Mouse (Mus musculus) naive thymus-derived CD4-positive, alpha-beta T cell, adult 2 months (primary cell): ENCODE measurements around the gene Vezt.
A peak's percentile ranks its signal among the peaks of the same experiment; 100 is the strongest.

Source experiments
- DNase-seq: peaks from one replicate; pipeline ENCODE4 v3.0.0-alpha.2; 2011; ENCODE audit warnings: low read depth

The Vezt gene

GRCm38 (mm10) chr10:94037596-94037995 is 2.0 kb upstream of the Vezt start:
- peak; percentile 19 for DNase-seq

DNA sequence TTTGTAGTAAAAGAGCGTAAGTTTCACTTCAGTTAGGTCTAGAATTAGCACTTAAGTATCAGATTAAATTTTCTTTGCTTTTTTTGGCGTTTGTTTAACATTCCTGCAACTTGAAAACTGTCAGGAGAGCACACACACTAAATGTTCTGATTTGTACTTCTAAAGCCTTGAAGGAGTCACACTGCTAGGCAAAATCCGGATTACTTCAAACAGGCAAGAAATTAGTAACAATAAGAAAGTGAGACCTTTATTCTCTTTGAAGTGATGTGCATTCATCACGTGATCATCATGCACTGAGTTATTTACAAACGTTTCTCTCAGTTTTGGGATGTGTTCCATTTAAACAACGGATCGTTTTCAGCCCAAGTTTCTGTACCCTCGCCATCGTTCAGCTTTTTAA is 1.6 kb upstream of the Vezt start:
- DNase-seq: peak; percentile 53

GRCm38 (mm10) chr10:94036375-94036758 is 750 bp upstream of the Vezt start:
- no peak for DNase-seq

- DNase-seq: no peak
Observed at GRCm38 (mm10) chr10:94034876-94035657, 550 bp downstream of the Vezt start.

DNA sequence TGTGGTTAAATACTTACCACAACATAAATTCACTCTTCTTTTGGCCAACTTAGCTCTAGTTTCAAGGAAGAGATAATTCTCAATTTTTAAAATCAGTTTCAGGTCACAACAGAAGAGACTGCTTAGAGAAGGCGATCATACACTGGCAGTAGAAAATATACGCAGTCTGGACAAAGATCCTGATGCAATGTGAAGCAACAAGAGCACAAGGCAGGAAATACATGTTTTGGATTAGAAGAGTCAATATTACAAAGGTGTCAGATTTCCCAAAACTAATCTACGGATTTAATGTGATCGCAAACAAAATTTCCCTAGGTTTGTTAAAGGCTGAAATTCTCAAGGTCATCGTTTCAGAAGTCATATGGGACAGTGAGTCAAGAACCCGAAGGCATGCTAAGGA is 4.5 kb downstream of the Vezt start:
- DNase-seq: no peak

- no peak for DNase-seq
Observed at GRCm38 (mm10) chr10:94028493-94028892, 7.1 kb downstream of the Vezt start.

DNA sequence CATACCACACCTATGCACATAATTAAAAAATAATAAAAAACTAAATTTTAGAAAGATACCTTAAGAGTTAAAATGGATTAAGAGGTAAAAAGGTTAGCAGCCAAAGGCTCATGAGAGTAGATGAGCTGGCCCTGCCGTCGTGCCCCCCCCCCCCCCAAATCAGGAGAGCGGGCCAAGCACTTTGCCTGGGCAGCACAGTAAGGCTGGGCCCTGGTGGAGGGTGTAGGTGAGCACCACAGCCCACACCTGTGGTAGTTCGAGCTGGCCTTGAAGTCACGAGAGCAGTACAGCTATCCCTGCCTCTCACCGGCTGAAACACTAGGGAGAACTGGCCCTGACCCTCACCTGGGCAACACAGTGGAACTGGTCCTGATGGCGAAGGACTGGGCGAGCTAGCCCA is 10.5 kb downstream of the Vezt start:
- no peak for DNase-seq

DNA sequence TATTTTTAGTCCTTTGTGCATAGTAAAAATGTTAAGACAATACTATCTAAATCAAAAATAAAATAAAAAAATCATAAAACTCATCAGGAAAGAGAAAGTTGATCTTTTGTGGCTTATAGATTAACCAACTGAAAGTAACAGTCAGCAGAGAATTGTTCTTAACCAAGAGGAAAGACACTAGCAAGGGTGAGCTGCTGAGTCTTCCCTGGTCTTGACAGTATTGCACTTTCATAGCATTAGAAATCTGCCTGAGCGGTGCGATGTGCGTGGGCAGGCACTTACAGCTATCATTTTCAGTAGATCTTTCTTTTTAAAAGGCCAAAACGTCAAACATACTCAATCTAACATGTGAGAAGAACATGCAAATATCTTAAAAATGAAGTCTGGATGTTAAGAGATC is 14.6 kb downstream of the Vezt start:
- no peak for DNase-seq

- DNase-seq: no peak
Observed at GRCm38 (mm10) chr10:94020587-94020986, 15.0 kb downstream of the Vezt start.

DNA sequence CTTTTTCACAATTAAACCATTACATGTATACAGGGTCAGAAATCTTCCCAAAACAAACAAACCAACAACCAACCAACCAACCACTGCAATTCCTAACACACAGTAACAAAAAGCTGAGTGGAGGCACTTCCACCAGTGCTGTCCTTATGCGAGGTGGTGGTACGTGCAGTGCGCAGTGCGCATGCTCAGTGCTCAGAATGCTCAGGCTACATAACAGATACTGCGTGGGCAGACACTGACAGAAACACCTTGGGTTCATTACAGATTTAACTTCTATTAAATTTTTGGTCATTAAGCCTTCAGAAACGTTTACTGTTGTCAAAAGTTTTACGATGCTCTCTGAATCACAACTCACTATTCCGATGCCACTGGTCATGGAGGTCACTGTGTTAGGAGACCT is 18.2 kb downstream of the Vezt start:
- no peak for DNase-seq

DNA sequence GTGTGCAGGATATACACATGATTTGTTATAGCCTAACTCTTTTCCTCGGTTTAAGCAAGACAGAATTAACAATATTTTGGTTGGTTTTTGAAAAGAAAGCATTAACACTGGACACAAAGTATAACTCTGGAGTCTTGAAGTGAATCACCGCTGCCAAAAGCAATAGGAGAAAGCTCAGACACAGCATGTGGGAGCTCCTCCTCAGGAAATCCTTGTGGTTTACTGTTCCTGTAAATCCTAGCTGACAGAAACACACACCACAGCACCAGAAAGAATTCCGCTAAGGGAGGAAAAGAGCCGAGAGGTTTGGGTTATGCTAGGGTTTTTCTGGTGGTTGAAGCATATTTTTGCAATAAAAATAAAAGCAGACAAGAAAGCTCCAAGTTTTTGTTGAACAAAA is 21.4 kb downstream of the Vezt start:
- no peak for DNase-seq

DNA sequence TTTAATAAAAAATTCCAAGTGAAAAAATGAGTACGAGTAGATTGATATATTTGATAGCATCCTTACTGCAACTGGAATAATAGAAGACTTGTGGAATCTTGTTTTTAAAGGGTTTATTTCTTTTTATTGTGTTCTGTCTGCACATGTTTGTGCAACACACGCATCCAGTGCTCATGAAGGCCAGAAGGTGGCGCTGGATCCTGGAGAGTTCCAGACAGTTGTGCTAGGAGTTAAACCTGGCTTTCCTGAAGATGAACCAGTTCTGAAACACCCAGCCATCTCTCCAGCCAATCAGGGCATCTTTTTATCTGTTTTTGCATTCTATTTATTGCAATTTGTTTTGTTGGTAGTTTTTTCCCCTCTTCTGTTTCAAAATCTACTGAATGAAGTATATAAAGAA is 22.4 kb downstream of the Vezt start:
- peak; percentile 65 for DNase-seq

DNA sequence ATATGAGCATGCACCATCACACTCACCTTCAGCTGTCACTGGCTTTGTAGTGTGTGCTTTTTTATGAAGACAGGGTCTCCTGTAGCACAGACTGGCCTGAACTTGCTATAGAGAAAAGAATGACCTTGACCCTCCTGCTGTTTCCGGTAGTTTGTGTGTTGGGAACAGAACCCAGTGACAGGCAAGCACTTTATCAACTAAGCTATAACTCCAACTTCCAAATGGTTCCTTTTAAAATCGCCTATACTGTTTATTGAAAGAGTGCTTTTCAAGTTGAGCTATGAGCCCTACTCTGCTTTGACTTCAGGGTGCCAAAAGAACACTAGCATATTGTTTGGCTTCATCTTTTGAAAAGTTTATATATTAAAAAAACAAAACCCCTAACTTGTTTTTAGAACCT is 24.6 kb downstream of the Vezt start:
- no peak for DNase-seq

DNA sequence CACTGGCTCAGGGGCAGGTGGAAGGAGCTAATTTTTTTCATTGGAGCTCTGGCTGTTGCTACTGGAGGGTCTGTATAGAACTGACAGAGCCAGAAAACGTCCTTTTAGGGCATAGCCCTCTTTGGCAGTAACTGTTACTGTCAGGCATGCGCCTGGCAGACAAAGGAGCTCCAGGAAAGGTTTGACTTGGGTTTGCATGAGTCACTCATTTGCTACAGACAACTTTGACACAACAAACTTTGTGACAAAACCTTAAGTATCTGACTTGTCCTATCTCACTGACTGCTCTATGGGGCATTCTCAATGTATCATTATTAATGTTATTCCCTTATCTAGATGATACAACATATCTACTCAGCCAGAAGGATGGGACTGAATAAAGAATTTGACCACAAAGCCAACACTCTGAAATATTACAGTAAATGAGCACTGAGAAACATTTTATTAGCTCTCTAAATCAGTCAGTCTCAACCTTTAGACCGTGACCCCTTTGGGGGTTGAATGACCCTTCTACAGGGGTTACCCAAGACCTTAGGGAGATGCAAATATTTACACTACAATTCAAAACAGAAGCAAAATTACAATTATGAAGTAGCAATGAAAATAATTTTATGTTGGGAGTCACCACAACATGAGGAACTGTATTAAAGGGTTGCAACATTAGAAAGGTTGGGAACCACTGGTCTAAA is 25.5 kb downstream of the Vezt start:
- no peak for DNase-seq

DNA sequence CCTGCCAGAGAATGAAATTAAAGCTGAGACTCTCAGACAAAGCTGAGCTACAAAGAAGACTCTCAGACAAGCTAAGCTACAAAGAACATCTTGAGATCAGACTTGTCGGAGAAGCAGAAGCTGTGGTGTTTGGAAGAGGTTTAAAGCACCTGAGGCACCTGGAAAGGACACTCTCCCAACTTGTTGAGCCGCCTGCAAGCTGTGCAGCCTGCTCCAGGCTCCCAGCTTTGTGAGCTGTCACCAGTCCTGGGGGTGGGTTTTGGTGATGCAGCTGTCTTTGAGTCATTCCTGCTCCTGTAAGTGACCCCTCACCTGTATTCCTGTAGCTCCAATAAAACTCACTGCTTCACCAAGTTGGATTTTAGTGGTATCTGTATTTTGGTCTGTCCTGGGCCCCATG is 27.3 kb downstream of the Vezt start:
- no peak for DNase-seq

DNA sequence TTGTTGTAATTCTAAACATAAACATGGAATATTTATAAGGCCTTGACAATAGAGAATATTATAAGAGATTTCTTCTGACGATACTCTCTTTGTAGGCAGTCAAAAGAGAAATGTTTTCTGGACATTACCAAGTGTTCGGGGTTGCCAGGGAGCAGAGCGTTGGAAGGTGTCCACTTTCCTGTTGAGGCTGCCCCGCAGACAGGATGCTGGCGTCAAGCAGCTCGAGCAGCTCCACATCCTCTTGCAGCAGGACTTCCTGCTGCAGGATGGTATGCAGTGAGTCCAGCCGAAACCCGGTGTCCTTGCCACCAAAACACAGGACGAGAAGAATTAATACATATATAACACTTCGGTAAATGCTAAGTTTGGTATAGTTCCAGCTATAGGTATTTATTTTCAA is 35.4 kb downstream of the Vezt start:
- no peak for DNase-seq

GRCm38 (mm10) chr10:93999357-93999756 is 36.3 kb downstream of the Vezt start:
- no peak for DNase-seq

DNA sequence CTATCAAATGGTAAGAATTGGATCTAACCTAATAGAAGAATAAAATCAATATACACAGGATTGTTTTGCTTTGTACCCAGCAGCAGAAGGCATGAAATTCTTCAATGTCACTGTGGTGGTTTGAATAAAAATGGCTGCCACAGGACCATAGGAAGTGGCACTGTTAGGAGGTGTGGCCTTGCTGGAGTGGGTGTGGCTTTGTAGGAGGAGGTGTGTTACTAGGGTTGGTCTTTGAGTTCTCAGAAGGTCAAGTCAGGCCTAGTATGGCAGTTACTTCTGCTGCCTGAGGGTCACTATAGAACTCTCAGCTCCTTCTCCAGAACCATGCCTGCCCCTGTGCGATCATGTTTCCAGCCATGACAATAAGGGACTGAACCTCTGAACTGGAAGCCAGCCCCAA is 40.5 kb downstream of the Vezt start:
- no peak for DNase-seq

DNA sequence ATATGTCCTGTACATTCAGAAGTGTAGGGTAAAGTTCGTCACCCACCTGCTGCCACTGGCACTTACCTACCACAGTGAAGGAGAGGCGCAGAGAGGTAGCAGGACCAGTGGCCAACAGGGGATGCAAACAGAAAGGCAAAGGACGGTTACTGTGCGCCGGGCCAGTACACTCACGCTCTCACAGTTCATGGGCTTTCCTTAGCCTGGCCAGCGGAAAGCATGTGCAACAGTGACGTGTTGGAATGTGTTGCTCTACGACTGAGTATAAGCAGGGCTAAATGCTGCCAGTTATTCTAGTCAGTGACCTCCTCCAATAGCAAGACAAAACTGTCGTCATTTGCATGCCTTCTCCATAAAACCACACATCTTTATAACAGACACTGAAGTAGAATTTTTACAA is 41.5 kb downstream of the Vezt start:
- no peak for DNase-seq

DNA sequence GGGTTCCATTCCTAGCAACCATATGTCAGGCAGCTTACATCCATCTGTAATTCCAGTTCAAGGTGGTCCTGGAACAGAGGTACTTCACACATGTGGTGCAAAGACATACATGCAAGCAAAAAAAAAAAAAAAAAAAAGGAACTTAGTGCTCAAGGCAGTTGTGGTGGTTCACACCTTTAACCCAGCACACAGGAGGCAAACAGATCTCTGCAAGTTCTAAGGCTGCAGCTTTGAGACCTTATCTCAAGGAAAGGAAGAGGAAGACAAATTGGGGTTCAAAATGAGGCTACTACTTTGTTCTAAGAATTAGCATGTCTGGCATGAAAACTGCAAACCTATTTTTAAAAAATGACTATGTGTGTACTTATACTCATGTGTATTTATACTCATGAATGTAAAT is 50.3 kb downstream of the Vezt start:
- no peak for DNase-seq

DNA sequence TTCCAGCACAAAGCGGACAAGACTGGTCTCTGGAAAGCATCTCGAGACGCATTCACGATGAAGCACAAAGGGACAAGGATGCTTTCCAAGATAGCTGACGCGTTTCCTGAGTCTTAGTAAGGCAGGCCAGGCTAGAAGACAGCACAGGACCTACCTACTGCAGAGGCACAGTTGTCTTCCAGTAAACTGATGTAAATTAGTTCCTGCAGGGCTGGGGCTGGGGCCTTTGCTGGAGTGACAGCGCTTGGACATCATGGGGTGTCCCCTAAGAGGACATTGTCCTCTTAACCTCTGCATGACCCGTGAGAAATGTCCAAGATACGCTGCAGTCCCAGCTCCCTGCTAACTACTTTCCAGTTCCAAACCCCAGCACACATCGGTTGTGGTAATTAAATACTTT is 66.3 kb downstream of the Vezt start:
- no peak for DNase-seq

DNA sequence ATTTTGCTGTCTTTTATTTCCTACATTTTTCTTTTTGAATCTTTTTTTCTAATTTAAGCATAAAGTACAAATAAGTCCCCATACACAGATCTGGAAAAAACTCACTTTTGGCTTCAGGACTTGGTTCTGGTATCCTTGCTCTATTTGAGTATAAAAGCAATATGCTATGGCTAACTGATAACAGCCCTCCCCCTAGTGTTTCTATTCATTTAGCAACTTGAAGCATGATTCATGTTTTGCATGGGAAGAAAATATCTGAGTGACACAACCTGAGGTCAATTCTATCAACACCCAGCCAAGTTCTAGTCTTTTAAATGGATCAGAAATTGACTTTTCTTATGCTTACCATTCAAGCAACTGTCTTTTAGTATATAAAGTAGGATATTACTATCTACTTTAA is 68.1 kb downstream of the Vezt start:
- DNase-seq: no peak

DNA sequence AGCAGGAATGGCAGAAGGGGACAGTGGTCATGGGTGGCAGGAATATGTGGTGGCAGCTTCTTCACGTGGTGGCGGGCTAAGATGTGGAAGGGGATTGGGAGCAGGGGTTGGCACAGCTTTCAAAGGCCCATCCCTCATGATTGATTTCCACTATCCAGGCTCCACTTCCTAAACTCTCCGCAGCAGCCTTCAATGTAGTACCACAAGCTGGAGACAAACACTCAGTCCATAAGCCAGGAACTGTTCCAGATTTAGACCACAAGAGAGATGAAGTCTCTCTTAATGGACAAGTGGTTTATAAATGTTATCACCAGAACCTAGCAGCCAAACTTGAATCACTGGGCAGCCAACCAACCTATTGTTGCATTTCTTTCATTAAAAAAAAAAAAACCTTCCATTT is 81.6 kb downstream of the Vezt start:
- DNase-seq: no peak

DNA sequence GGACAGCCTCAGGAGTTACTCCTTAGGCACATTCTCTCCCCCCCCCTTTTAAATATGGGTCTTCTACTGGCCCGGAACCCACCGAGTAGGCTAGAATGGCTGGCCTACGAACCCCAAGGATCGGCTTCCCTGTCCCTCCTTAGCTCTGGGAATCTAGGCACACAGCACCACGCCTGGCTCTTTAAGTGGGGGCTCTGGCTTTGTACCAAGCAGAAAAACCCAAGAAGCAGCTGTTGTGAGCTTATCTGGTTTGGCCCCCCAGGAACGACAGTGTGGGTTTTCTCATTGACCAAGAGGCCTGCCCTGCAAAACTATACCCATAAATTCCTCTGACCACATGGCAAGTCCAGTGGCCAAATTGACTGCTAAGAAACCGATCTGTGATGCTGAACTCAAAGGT is 82.1 kb downstream of the Vezt start:
- no peak for DNase-seq
